Comparison of ENCODE assay signal across 11 mouse cellular contexts in genomic region chr11:25057543-25057942, GRCm38 (mm10).
DNase-seq lines count a peak whose midpoint lies in the region; ATAC-seq lines count a peak whose summit lies in the region.
"Had no signal": no experiment of that assay in that cellular context is flagged by ENCODE, and none has a peak within 500 bp of the region (broad histone marks: within the 10 kb centered on the region; RNA-seq: fewer than 3 reads in every experiment).

No protein-coding gene starts in this region.

- peak overlapping the region; percentile 45 for H3K9ac ChIP-seq in heart, embryonic 13.5 days
- H3K9ac ChIP-seq in embryonic facial prominence, embryonic 12.5 days, result no peak overlapping the region
- no peak overlapping the region for H3K9ac ChIP-seq in hindbrain, embryonic 14.5 days
- no peak overlapping the region for H3K9ac ChIP-seq in midbrain, embryonic 14.5 days (replicated peaks; ENCODE audit: low read length)

- WGBS in heart, embryonic 13.5 days, result 15% methylated on average over 2 of the region's 2 CpGs
- 4% methylated on average over 2 of the region's 2 CpGs for WGBS in embryonic facial prominence, embryonic 12.5 days
- 14% methylated on average over 2 of the region's 2 CpGs for WGBS in hindbrain, embryonic 14.5 days
- 17% methylated on average over 2 of the region's 2 CpGs for WGBS in midbrain, embryonic 14.5 days

- intact Hi-C loops in heart, postnatal 14 days (cut with DNase I), result no loop called here

- H3K4me2 ChIP-seq in heart, embryonic 13.5 days, result peak overlapping the region; percentile 59
- H3K4me2 ChIP-seq in embryonic facial prominence, embryonic 12.5 days (replicated peaks), result peak overlapping the region; percentile 29
- peak overlapping the region; percentile 45 for H3K4me2 ChIP-seq in hindbrain, embryonic 14.5 days (replicated peaks)
- H3K4me2 ChIP-seq in midbrain, embryonic 14.5 days (ENCODE audit: low read length), result peak overlapping the region; percentile 38

- H3K9me3 ChIP-seq in heart, embryonic 13.5 days, result peaks cover 10% of the 10 kb centered on the region; the same call in 1 of the 2 replicates
- no peaks in the 10 kb centered on the region for H3K9me3 ChIP-seq in embryonic facial prominence, embryonic 12.5 days
- H3K9me3 ChIP-seq in hindbrain, embryonic 14.5 days (ENCODE audit: control insufficient read depth, low read length), result peaks cover 5% of the 10 kb centered on the region
- H3K9me3 ChIP-seq in midbrain, embryonic 14.5 days (ENCODE audit: control insufficient read depth, low read length), result peaks cover 5% of the 10 kb centered on the region

- no peak for ATAC-seq in heart, embryonic 13.5 days (ENCODE audit: extremely low read depth, insufficient number of reproducible peaks, low FRiP score, low TSS enrichment)
- peak; percentile 69; the same call in 1 of the 2 replicates for ATAC-seq in embryonic facial prominence, embryonic 12.5 days (ENCODE audit: insufficient number of reproducible peaks, insufficient read depth, low FRiP score, low TSS enrichment)
- ATAC-seq in hindbrain, embryonic 14.5 days (ENCODE audit: low FRiP score), result no peak
- no peak for ATAC-seq in midbrain, embryonic 14.5 days (ENCODE audit: low FRiP score, low TSS enrichment)

- H3K36me3 ChIP-seq in heart, embryonic 13.5 days, result no peaks in the 10 kb centered on the region
- no peaks in the 10 kb centered on the region for H3K36me3 ChIP-seq in embryonic facial prominence, embryonic 12.5 days
- H3K36me3 ChIP-seq in hindbrain, embryonic 14.5 days (replicated peaks; ENCODE audit: control insufficient read depth, insufficient read depth), result no peaks in the 10 kb centered on the region
- H3K36me3 ChIP-seq in midbrain, embryonic 14.5 days (ENCODE audit: control insufficient read depth, insufficient read depth, low read length), result no peaks in the 10 kb centered on the region

- peaks cover 14% of the 10 kb centered on the region for H3K4me1 ChIP-seq in heart, embryonic 13.5 days
- H3K4me1 ChIP-seq in embryonic facial prominence, embryonic 12.5 days, result peaks cover 9% of the 10 kb centered on the region
- 0 out of 2 replicates have a peak, but pooled peaks cover 9% of the 10 kb centered on the region for H3K4me1 ChIP-seq in hindbrain, embryonic 14.5 days (replicated peaks; ENCODE audit: control insufficient read depth, insufficient read depth, low read length)
- H3K4me1 ChIP-seq in midbrain, embryonic 14.5 days (ENCODE audit: control insufficient read depth, insufficient read depth, low read length), result 0 out of 2 replicates have a peak, but pooled peaks cover 5% of the 10 kb centered on the region

- DNase-seq in heart, postnatal 14 days, result no peak
- no peak for DNase-seq in hindbrain, embryonic 14.5 days (ENCODE audit: low spot score)
- no peak for DNase-seq in midbrain, embryonic 14.5 days
- DNase-seq in spleen, adult 12 weeks (ENCODE audit: low spot score), result no peak
- no peak for DNase-seq in cerebellum, adult 9-10 months
- no peak for DNase-seq in lung, postnatal 4 days
- DNase-seq: heart, adult 18-20 months; layer of hippocampus, adult 9-11 months; thymus, adult 18-20 months had no signal

- no peaks in the 10 kb centered on the region for H3K27me3 ChIP-seq in heart, embryonic 13.5 days (replicated peaks)
- H3K27me3 ChIP-seq in embryonic facial prominence, embryonic 12.5 days, result no peaks in the 10 kb centered on the region
- no peaks in the 10 kb centered on the region for H3K27me3 ChIP-seq in hindbrain, embryonic 14.5 days (ENCODE audit: control insufficient read depth, insufficient read depth, low read length)
- no peaks in the 10 kb centered on the region for H3K27me3 ChIP-seq in midbrain, embryonic 14.5 days (ENCODE audit: control insufficient read depth, insufficient read depth, low read length)

- H3K4me3 ChIP-seq in heart, embryonic 13.5 days, result peak overlapping the region; percentile 27; the same call in 1 of the 2 replicates
- no peak overlapping the region for H3K4me3 ChIP-seq in embryonic facial prominence, embryonic 12.5 days
- no peak overlapping the region for H3K4me3 ChIP-seq in hindbrain, embryonic 14.5 days (replicated peaks; ENCODE audit: low read length)
- H3K4me3 ChIP-seq in midbrain, embryonic 14.5 days (replicated peaks; ENCODE audit: low read depth, low read length), result no peak overlapping the region

- H3K27ac ChIP-seq in heart, embryonic 13.5 days (replicated peaks), result peak overlapping the region; percentile 24
- peak overlapping the region; percentile 64; the same call in 1 of the 2 replicates for H3K27ac ChIP-seq in embryonic facial prominence, embryonic 12.5 days
- H3K27ac ChIP-seq in hindbrain, embryonic 14.5 days, result no peak overlapping the region
- H3K27ac ChIP-seq in midbrain, embryonic 14.5 days (replicated peaks; ENCODE audit: low read depth, low read length), result no peak overlapping the region

Comparison
In these comparisons a context has a peak if more than half of its experiments do, and no peak if none do; other contexts are left out.
1. H3K27ac ChIP-seq: peak in heart, embryonic 13.5 days (single experiment) and embryonic facial prominence, embryonic 12.5 days (single experiment); none in hindbrain, embryonic 14.5 days (single experiment) and midbrain, embryonic 14.5 days (single experiment).
2. Peak in every context shown above with its lines, with median percentiles within 50 percentile points of each other: H3K4me2 ChIP-seq.